Mouse (Mus musculus) midbrain, embryonic 15.5 days (tissue): ENCODE results near the gene Crmp1. TPM values are rescaled to one million over a fixed set of nuclear protein-coding genes. Genes with fewer than 3 reads are reported as not detected.

Source experiments
- polyA plus RNA-seq: library from polyadenylated mRNA; unstranded; fragments of >200 nt; fragmentation: Nextera tagmentation; extraction: Ambion mirVana; gene quantifications from 2 replicates; pipeline ENCODE4 v1.2.1, GENCODE M21; 2015

Gene Crmp1
- polyA plus RNA-seq, 1 experiment from 2014 or later = 977 TPM

Other genes with a start within 250 kb of the Crmp1 start
- 2.6 and 2.8 TPM in 2 replicates for gene Gm1043, start 156.6 kb upstream of the Crmp1 start, polyA plus RNA-seq
- gene Evc, start 95.0 kb downstream of the Crmp1 start, polyA plus RNA-seq = 3.7 and 4.4 TPM in 2 replicates
- 5.5 and 7.2 TPM in 2 replicates for gene Evc2, start 96.6 kb downstream of the Crmp1 start, polyA plus RNA-seq